Mouse (Mus musculus): Measurements from ENCODE around the gene Dnah7a. TPM values are rescaled to one million over a fixed set of nuclear protein-coding genes. Genes with fewer than 3 reads are reported as not detected.
"Not testable (repeated sequence)": the region's sequence is repeated elsewhere in the genome, so short reads cannot be mapped to it uniquely, and the experiment has no call there.

The Dnah7a gene
- total RNA-seq, 2 experiments from 2014 or later = not detected

GRCm38 (mm10) chr1:53405803-53406325 lies 300.7 kb downstream of the Dnah7a start:
- no peak for ATAC-seq (replicated peaks; ENCODE audit: low FRiP score, low TSS enrichment, poor library complexity, severe bottlenecking)

- ATAC-seq (replicated peaks; ENCODE audit: low FRiP score, low TSS enrichment, poor library complexity, severe bottlenecking) = not testable (repeated sequence)
Observed at GRCm38 (mm10) chr1:53393936-53394760, 312.4 kb downstream of the Dnah7a start.

DNA sequence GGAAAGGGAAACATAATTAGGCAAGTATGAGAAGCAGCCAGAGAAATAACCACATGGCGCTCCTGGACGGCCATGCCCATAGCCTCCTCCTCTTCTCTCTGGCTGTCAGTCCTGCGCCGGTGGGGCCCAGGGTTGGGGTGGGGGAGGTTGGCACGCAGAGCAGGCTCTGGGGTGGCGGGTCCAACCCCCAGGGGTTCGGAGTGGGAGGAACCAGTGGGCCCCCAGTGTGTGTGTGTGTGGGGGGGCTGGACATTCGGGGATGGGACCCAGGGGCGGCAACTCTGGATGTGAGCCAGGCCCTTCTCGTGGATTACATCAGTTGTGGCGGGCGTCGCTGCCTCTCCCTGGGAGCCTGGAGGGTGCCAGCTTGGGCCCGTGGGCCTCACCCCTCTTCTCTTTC lies 317.8 kb downstream of the Dnah7a start:
- no peak for ATAC-seq (replicated peaks; ENCODE audit: low FRiP score, low TSS enrichment, poor library complexity, severe bottlenecking)

DNA sequence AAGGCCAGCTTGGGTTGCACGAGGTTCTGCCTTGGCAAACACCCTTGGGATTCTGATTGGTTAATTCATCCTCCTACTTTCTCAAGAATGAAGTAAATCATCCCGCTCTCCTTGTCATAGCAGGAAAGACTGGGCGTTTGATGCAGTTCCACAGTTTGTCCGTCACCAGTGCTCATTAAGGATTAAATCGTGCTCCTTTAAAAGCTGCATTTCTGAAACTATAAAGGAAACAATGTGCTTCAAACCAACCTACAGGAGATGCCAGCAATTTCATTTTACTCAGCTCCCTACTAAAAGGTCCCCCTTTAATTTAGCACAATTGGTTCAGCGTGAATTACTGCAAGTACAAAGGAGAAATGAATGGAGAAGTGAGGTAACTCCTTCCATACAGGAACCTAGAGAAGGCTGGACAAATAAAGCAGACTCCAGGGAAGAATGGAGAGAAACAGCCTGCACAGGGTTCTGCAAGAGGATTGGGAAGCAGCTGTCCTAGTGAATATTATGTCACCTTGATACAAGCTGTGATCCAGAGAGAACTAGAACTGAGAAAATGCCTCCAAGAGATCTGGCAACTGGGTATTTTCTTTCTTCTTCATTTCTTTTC lies 322.4 kb downstream of the Dnah7a start:
- no peak for ATAC-seq (replicated peaks; ENCODE audit: low FRiP score, low TSS enrichment, poor library complexity, severe bottlenecking)

DNA sequence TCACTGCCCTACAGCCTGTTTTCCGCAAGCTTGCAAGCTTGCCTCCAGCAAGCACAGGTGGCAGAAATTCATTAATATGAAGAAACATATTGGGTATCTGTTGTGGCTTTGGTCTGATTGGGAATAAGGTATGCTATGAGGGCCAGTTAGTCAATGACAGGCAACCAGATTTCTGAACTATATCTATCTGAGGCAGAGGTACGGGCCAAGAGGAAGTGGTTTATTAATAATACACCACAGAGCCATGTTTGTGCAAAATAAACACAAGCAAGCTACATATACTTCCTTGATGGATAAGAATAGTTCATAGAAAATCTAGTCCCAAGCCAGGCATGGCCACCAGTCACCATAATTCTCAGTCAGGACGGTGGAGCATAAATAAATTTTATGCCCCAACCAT lies 328.9 kb downstream of the Dnah7a start:
- no peak for ATAC-seq (replicated peaks; ENCODE audit: low FRiP score, low TSS enrichment, poor library complexity, severe bottlenecking)

DNA sequence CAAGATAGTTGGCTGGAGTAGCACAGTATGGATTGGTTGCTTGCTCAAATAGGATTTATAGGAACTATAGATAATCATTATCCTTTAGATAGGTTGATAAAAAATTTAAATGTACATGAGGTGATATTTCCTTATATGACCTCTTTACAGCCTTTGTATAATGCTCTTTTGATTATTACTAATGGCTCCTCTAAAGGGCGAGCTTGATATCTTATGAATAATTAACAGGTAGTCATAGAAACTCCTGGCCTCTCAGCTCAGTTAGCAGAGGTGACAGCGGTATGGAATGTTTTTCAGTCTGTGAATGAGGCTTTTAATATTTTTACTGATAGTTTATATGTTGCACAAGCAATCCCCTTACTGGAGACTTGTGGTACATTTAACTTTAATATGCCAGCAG lies 330.6 kb downstream of the Dnah7a start:
- not testable (repeated sequence) for ATAC-seq (replicated peaks; ENCODE audit: low FRiP score, low TSS enrichment, poor library complexity, severe bottlenecking)

- no peak for ATAC-seq (replicated peaks; ENCODE audit: low FRiP score, low TSS enrichment, poor library complexity, severe bottlenecking)
Observed at GRCm38 (mm10) chr1:53358988-53359387, 347.6 kb downstream of the Dnah7a start.

DNA sequence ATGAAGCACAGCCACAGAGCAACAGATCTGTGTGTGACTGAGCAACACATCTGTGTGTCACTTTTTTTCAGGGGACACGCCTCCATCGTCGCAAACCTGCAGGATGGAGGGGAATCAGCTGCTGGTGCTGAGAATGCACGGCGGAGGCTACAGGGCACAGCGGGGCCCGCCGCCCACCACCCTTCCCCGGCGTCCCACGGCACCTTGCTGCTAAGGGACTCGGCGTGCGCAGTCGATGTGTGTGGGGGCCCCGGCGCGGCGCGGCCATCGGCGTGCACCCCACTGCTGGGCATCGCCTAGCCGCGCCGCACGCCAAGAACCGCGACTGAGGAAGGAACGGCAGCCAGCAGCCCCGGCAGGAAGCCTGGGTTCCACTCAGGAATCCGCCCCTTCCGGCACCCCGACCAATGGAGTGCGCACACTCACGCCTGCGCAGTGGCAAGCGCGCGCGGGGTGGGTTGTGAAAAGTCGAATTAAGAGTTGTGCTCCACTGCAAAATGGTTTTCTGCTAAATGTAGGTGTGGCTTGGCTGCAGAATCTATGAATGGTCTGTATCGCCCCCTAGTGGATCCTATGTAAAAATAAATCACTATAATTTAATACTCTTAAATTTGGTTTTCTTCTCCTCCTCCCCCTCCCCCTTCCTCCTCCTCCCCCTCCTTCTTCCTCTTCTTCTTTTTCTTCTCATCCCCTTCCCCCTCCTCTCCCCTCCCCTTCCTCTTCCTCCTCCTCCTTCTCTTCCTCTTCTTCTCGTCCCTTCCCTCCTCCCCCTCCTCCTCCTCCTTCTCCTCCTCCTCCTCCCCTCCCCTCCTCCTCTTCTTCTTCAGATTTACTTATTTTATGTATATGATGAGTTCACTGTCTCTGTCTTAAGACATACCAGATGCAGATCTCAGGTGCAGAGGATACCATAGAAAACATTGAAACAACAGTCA lies 354.0 kb downstream of the Dnah7a start, which contains the start of the genes Asdurf, Gm28551 and Asnsd1:
Gene Asdurf (minus strand): TSS at position 293 of the 935 bp plus-strand sequence.
Gene Gm28551 (minus strand): TSS at position 341 of the 935 bp plus-strand sequence.
Gene Asnsd1 (minus strand): TSS at position 426 of the 935 bp plus-strand sequence.
- ATAC-seq (replicated peaks; ENCODE audit: low FRiP score, low TSS enrichment, poor library complexity, severe bottlenecking) = peak; percentile 100

Other genes starting within 250 kb of the Dnah7a start
- gene Stk17b, start 78.4 kb upstream of the Dnah7a start, total RNA-seq (2014; fragmentation: Nextera tagmentation) = 20.4 and 22.5 TPM in 2 replicates
- gene Stk17b, start 78.4 kb upstream of the Dnah7a start, total RNA-seq (2017) = 40.3 and 57.6 TPM in 2 replicates